Mouse (Mus musculus) midbrain, embryonic 12.5 days (tissue): Measurements from ENCODE around the gene Cutal. TPM values are rescaled to one million over a fixed set of nuclear protein-coding genes. Genes with fewer than 3 reads are reported as not detected.

Source experiments
- ATAC-seq: fragments of 200-750 bp; cut with Nextera tagmentation; 2 replicates; pipeline ENCODE4 v1.8.0; 2017; ENCODE audit warnings: low read depth, moderate TSS enrichment, moderate library complexity; ENCODE audit not compliant: low FRiP score
- H3K27ac ChIP-seq: fragments of 300-500 bp; sonication (generic); replicated peaks from 2 replicates; pipeline ENCODE4 v1.5.1; 2016; ENCODE audit warnings: mild to moderate bottlenecking
- H3K27me3 ChIP-seq: fragments of 300-500 bp; sonication (generic); 2 replicates; pipeline ENCODE4 v1.6.1; 2016; ENCODE audit warnings: mild to moderate bottlenecking
- H3K36me3 ChIP-seq: fragments of 300-500 bp; sonication (generic); 2 replicates; pipeline ENCODE4 v1.6.1; 2016
- H3K4me1 ChIP-seq: fragments of 300-500 bp; sonication (generic); 2 replicates; pipeline ENCODE4 v1.6.1; 2016
- H3K4me2 ChIP-seq: fragments of 300-500 bp; sonication (generic); replicated peaks from 2 replicates; pipeline ENCODE4 v1.6.1; 2016; ENCODE audit warnings: mild to moderate bottlenecking, moderate library complexity
- H3K4me3 ChIP-seq: fragments of 300-500 bp; sonication (generic); 2 replicates; pipeline ENCODE4 v1.5.1; 2016; ENCODE audit warnings: mild to moderate bottlenecking
- H3K9ac ChIP-seq: fragments of 300-500 bp; sonication (generic); replicated peaks from 2 replicates; pipeline ENCODE4 v1.6.1; 2016; ENCODE audit warnings: mild to moderate bottlenecking, moderate library complexity
- H3K9me3 ChIP-seq: fragments of 300-500 bp; sonication (generic); 2 replicates; pipeline ENCODE4 v1.6.1; 2016; ENCODE audit warnings: mild to moderate bottlenecking
- WGBS: fragments of 180-500 bp; shearing (Covaris S2); methylation state at CpG from one replicate; pipeline ENCODE4 v1.1.7; 2016; 5-methylcytosine and 5-hydroxymethylcytosine counted together
- polyA plus RNA-seq: library from polyadenylated mRNA; unstranded; fragments of >200 nt; fragmentation: Nextera tagmentation; extraction: Ambion mirVana; gene quantifications from 2 replicates; pipeline ENCODE4 v1.2.1, GENCODE M21; 2016

Gene Cutal
- polyA plus RNA-seq, 1 experiment from 2014 or later: 0.28 TPM

DNA sequence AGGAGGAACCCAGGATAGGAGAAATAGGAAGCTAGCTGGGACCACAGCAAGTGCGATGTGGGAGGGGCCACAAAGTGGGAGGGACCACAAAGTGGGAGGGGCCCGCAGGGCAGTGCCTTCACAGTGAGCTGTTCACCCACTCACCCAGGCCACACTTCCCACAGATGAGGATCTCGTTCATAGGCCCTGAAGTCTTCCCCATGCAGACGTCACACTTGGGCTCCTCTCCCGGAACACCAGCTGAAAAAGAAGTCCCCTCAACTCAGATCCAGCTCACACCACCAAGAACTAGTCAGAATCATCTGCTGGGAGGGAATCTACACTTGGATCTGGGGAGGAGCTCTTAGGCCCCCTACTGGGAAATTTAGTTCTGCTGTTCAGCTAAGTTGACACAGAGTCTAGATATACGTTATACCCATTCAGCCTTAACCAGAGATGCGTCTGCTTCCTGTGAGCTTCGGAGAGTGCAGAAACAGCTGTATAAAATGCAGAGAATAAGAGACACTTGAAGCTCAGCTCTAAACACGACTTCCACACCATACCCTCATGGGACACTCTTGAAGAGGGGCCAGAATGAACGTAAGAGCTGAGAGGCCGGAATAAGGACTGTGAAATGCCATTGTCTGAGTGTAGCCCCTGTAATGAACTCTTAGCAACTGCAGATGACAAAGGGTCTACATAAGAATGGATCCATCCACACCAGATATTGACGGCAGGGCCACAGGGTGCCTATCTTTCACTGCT is 32.8 kb downstream of the Cutal start:
- ATAC-seq: no peak
- Histone ChIP-seq H3K27me3 (peaks cover 27% of the 10 kb centered on the region), H3K9ac (no peak overlapping the region), H3K4me2 (no peak overlapping the region), H3K36me3 (no peaks in the 10 kb centered on the region), H3K9me3 (no peaks in the 10 kb centered on the region), H3K4me1 (peaks cover 10% of the 10 kb centered on the region), H3K4me3 (no peak overlapping the region), H3K27ac (no peak overlapping the region)
- WGBS: 46% methylated on average over 12 of the region's 12 CpGs

DNA sequence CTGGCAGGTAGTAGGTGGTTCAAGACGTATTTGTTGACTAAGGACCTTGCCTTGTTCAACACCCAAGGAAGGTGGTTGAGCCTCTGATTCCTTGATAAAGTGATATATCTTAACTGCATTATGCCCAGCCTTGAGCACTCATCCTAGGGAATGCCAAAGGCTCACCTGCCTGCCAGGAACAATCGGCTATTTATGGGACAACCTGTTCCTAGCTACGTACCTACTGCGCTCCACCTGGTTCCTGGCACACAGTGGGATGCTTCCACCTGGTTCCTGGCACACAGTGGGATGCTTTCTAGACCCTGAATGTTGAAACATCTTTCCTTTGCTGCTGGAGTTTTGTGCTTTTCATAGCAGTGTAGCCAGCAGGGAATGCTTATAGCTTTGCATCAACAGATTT is 35.5 kb downstream of the Cutal start:
- H3K27ac ChIP-seq: no peak overlapping the region
- H3K4me3 ChIP-seq: no peak overlapping the region
- no peaks in the 10 kb centered on the region for H3K9me3 ChIP-seq
- H3K4me1 ChIP-seq: peaks cover 24% of the 10 kb centered on the region
- H3K27me3 ChIP-seq: peaks cover 53% of the 10 kb centered on the region
- H3K36me3 ChIP-seq: no peaks in the 10 kb centered on the region
- H3K4me2 ChIP-seq: no peak overlapping the region
- ATAC-seq: no peak
- WGBS: 90% methylated on average over 4 of the region's 4 CpGs
- no peak overlapping the region for H3K9ac ChIP-seq

DNA sequence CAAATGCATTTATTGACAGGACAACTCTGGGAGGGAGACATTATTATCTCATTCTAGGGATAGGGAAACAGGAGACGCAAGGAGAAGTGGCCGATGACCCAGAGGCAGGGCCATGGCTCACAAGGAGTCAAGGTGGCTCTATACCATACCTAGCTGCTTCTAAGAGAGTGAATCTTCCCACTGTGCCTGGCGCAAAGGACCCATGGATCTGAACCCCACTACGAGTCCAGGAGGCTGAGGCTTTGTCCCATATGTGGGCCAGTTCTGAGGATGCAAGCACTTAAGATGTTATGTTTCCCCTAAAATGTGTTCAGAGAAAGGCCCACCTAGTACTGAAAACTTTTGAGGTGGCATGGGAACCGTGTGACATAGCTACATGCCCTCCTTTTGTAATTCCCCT is 37.7 kb downstream of the Cutal start:
- H3K4me1 ChIP-seq: peaks cover 22% of the 10 kb centered on the region
- no peaks in the 10 kb centered on the region for H3K36me3 ChIP-seq
- WGBS: 85% methylated on average over 5 of the region's 5 CpGs
- H3K9me3 ChIP-seq: no peaks in the 10 kb centered on the region
- H3K27me3 ChIP-seq: peaks cover 55% of the 10 kb centered on the region
- H3K4me2 ChIP-seq: no peak overlapping the region
- no peak overlapping the region for H3K27ac ChIP-seq
- H3K4me3 ChIP-seq: no peak overlapping the region
- ATAC-seq: no peak
- no peak overlapping the region for H3K9ac ChIP-seq

DNA sequence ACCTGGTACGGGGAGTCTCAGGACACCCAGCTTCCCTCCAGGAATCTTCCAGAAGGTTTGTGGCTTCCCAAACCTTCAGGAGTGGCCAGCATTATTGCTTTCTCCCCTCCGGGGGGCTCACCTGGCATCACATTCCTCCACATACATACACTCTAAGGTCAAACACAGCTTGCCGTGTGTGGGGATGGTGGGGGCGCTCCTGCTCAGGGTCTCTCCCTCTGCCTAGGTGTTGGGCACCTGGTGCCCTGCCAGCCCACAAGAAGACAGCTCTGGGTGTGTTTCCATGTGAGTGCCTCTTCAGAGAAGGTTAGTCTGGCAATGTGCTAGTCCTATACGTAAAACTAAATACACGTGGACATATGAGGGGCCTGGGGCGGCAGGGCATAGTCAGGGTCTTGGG is 38.4 kb downstream of the Cutal start:
- no peak overlapping the region for H3K9ac ChIP-seq
- no peaks in the 10 kb centered on the region for H3K36me3 ChIP-seq
- no peak overlapping the region for H3K27ac ChIP-seq
- peak overlapping the region; percentile 64 for H3K4me3 ChIP-seq
- peaks cover 55% of the 10 kb centered on the region for H3K27me3 ChIP-seq
- 45% methylated on average over 7 of the region's 7 CpGs for WGBS
- 0 out of 2 replicates have a peak, but pooled peaks have one; percentile 13 for ATAC-seq
- peaks cover 22% of the 10 kb centered on the region for H3K4me1 ChIP-seq
- peak overlapping the region; percentile 97 for H3K4me2 ChIP-seq
- H3K9me3 ChIP-seq: no peaks in the 10 kb centered on the region

DNA sequence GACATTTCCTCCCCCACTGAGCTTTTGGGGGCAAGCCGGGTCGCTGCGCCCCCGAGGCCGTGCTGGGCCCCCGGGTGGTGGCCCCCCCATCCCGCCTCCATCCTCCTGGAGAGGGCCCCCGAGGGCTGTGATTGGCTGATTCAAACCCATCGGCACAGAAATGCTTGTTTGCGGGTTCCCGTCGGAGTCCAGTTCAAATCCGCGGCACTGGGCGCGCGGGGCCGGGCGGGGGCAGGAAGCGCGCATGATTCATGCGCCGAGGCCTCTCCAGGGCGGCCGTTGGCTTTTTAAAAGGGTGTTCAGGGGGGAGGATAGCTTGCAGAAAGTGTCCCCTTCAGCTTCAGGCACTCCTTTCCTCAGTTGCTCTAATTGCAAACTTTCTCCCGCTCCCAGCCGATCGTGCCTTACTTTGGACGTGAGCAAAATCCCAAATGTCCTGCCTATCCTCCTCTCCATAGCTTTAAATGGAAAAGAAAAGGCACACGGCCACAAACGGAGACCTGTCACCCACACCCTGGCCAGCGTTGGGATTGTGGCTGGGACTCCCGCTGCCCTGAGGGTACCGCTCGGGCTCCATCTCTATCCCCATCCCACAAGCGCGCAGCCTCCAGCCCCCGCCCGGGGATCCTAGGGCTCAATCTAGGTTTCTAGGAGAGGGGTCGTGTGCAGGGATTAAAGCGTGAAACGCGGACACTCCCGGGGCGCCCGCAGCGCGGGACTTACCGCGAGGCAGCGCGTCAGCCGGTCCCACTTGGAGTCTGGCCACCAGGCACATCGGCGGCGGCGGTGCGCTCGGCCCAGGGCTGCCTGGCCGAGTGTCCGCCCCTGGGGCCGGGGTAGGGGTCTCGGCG is 39.2 kb downstream of the Cutal start, which contains the start of gene Phf19:
TSS of gene Phf19 (minus strand) at position 809 of the 851 bp plus-strand sequence.
- H3K4me1 ChIP-seq: peaks cover 22% of the 10 kb centered on the region
- H3K4me3 ChIP-seq: peak within 1 kb of the TSS; percentile 64
- no peaks in the 10 kb centered on the region for H3K36me3 ChIP-seq
- under 1% methylated on average over 63 of the region's 64 CpGs for WGBS
- no peaks in the 10 kb centered on the region for H3K9me3 ChIP-seq
- peak within 1 kb of the TSS; percentile 62 for H3K9ac ChIP-seq
- H3K27ac ChIP-seq: no peak within 1 kb of the TSS
- ATAC-seq: peak; percentile 72
- peaks cover 51% of the 10 kb centered on the region for H3K27me3 ChIP-seq
- peak within 1 kb of the TSS; percentile 97 for H3K4me2 ChIP-seq

DNA sequence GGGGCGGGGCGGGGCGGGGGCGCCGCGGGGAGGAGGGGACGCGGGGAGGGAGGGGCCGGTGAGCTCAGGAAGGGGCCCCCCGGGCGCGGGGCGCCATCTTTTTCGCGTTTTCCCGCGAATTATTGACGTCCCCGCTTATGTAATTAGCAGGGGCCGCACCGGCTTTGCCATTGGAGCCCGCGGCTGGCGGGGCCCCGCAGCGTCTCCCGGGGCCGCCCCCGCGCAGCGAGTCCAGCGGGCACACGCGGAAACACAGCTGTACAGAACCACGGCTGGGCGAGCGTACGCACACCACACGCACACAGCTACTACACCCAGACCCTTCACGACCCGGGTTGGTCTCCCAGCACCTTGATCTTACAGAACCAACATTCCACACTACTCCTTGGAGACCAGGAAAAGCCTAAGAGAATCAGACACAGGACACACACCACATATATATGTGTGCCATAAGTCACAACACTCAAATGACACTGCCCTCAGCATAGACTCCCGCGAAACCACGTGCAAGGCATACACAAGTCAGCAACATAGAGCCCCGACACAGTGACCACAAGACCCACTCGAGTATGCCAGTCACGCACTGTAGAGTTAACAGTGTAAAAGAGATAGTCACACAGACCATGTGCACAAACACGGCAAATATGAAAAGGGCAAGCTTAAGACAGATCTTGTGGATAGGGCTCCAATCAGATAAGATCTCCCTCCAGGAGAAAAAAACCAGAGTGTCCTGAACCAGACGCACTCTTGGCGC is 40.0 kb downstream of the Cutal start:
- peak; percentile 72 for ATAC-seq
- Histone ChIP-seq H3K27ac (no peak overlapping the region), H3K4me2 (peak overlapping the region; percentile 97), H3K4me1 (peaks cover 22% of the 10 kb centered on the region), H3K4me3 (peak overlapping the region; percentile 64), H3K9ac (peak overlapping the region; percentile 62), H3K9me3 (no peaks in the 10 kb centered on the region), H3K27me3 (peaks cover 51% of the 10 kb centered on the region), H3K36me3 (no peaks in the 10 kb centered on the region)
- WGBS: 2% methylated on average over 43 of the region's 50 CpGs

DNA sequence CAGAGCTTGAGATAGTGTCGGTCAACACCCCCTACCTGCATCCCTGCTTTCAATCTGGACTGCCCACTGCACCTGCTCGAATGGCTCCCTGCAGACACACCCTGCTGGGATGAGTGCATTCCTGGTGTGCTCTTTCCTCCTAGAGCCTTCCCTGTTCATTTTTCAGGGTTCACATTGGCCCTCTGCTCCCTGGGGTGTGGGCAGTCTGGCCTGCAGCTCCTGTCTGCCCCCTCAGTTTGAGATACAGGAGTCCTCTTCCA is 40.6 kb downstream of the Cutal start:
- Histone ChIP-seq H3K9ac (no peak overlapping the region), H3K27me3 (peaks cover 51% of the 10 kb centered on the region), H3K27ac (no peak overlapping the region), H3K4me1 (peaks cover 22% of the 10 kb centered on the region), H3K9me3 (no peaks in the 10 kb centered on the region), H3K4me3 (peak overlapping the region; percentile 64; the same call in 1 of the 2 replicates), H3K4me2 (peak overlapping the region; percentile 97), H3K36me3 (no peaks in the 10 kb centered on the region)
- no peak for ATAC-seq
- 6% methylated on average over 2 of the region's 2 CpGs for WGBS

DNA sequence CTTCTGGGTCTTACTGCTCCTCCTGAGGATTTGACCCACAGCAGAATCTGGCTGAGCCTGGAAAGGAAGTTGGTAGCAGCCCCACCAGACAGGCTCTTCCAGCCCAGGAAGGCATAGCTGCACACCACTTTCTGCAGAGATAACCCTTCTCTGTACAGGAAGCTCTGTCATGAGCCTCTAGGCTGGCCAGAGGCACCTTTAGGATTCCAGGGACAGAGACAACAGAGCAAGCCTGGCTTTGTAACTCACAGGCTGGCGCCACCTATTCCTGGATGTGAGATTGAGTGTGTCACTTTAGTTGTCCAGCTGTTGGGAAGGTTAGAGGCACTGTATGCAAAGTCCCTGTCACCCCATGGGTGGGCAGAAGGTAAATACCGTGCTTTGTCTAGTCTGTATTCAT is 40.9 kb downstream of the Cutal start:
- no peak overlapping the region for H3K9ac ChIP-seq
- no peak for ATAC-seq
- H3K4me3 ChIP-seq: no peak overlapping the region
- H3K4me1 ChIP-seq: peaks cover 22% of the 10 kb centered on the region
- H3K4me2 ChIP-seq: peak overlapping the region; percentile 97; the same call in 1 of the 2 replicates
- WGBS: 55% methylated on average over 2 of the region's 2 CpGs
- no peak overlapping the region for H3K27ac ChIP-seq
- H3K27me3 ChIP-seq: peaks cover 51% of the 10 kb centered on the region
- no peaks in the 10 kb centered on the region for H3K9me3 ChIP-seq
- H3K36me3 ChIP-seq: no peaks in the 10 kb centered on the region

DNA sequence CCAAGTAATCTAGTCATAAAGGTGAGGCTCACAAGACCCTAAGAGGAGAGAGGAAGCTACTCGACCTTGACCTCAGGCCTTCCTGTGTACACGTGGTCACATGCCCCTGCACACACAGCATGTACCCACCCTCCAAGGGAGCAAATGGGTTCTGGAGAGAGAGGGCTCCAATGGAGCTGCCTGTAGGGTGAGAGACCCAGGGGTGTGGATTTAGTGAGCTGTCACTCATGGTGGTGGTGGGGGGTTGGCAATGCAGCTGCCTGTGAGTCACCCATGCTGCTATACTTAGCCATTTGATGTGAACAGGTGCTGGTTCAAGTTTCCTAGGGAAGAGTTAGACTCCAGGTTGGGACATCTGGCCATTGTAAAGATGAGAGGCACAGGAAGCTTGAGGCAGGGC is 45.9 kb downstream of the Cutal start:
- H3K9me3 ChIP-seq: no peaks in the 10 kb centered on the region
- WGBS: 57% methylated on average over 2 of the region's 2 CpGs
- no peak overlapping the region for H3K4me2 ChIP-seq
- ATAC-seq: no peak
- no peak overlapping the region for H3K4me3 ChIP-seq
- H3K9ac ChIP-seq: no peak overlapping the region
- peaks cover 8% of the 10 kb centered on the region for H3K27me3 ChIP-seq
- no peak overlapping the region for H3K27ac ChIP-seq
- no peaks in the 10 kb centered on the region for H3K36me3 ChIP-seq
- no peaks in the 10 kb centered on the region for H3K4me1 ChIP-seq

DNA sequence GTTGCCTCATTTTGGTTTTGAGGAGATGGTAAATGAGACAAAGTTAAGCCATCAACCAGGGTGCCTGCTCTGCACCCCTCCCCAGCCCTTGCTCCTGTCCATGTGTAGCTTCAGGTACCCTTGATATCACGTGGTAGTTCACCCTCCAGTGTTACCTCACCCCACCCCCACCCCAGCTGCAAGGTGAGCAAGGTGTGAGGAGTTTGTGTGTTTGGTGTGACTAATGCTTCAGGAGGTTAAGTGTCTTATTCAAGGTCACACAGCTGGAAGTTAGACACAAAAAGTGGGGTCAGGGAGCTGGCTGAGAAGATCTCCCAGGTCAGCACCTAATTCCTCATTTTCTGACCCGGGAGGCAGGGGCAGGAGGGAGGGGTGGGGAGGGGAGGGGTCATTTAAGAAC is 48.5 kb downstream of the Cutal start:
- no peak for ATAC-seq
- Histone ChIP-seq H3K4me3 (no peak overlapping the region), H3K27me3 (peaks cover 4% of the 10 kb centered on the region; the same call in 1 of the 2 replicates), H3K9me3 (no peaks in the 10 kb centered on the region), H3K9ac (no peak overlapping the region), H3K4me1 (no peaks in the 10 kb centered on the region), H3K36me3 (no peaks in the 10 kb centered on the region), H3K27ac (no peak overlapping the region), H3K4me2 (no peak overlapping the region)
- 26% methylated on average over 2 of the region's 2 CpGs for WGBS

DNA sequence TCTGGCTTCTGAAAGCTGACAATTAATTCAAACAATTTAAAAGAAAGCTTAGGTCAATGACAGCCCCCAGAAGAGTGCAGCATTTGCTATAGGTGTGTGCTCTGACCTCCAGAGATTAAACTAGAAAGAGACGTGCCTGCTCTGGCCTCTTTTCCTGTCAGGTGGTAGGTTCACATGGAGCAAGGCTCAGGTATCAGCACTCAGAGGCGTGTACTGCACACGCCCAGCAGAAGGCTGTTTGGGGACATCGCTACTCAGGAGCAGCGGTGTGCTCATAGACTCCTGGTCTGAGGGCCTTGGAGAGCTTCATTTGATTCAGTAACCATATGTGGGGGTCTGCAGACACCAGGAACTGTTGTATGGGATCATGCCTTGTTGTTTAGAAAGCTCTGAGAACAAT is 53.1 kb downstream of the Cutal start:
- no peaks in the 10 kb centered on the region for H3K9me3 ChIP-seq
- ATAC-seq: no peak
- WGBS: 80% methylated on average over 5 of the region's 5 CpGs
- H3K4me2 ChIP-seq: no peak overlapping the region
- H3K4me3 ChIP-seq: no peak overlapping the region
- H3K27ac ChIP-seq: no peak overlapping the region
- H3K27me3 ChIP-seq: 0 out of 2 replicates have a peak, but pooled peaks cover 4% of the 10 kb centered on the region
- H3K4me1 ChIP-seq: no peaks in the 10 kb centered on the region
- H3K36me3 ChIP-seq: no peaks in the 10 kb centered on the region
- no peak overlapping the region for H3K9ac ChIP-seq

DNA sequence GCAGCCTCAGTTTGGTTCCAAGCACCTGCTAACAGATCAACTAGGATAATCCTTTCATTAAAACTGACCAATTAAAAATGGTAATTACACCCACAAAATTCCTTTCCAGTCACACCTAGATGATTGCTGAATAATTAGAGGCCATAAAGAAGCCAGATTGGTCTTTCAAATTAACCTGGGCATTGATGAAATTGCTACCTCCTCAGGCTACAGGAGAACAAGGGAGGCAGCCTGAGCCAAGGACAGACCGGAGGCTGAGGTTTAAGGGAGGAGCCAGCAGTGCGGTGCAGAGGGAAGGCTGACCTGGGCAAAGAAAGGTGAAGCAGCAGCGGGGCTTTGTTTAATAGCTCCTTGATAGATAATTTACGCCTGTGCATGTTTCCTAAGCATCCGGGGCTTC is 63.3 kb downstream of the Cutal start:
- Histone ChIP-seq H3K9ac (no peak overlapping the region), H3K4me2 (no peak overlapping the region), H3K4me1 (no peaks in the 10 kb centered on the region), H3K4me3 (no peak overlapping the region), H3K27ac (no peak overlapping the region), H3K9me3 (no peaks in the 10 kb centered on the region), H3K36me3 (no peaks in the 10 kb centered on the region), H3K27me3 (peaks cover 5% of the 10 kb centered on the region; the same call in 1 of the 2 replicates)
- WGBS: 44% methylated on average over 5 of the region's 5 CpGs
- ATAC-seq: no peak
